Mouse (Mus musculus): ENCODE data around the gene Usp21. TPM values are rescaled to one million over a fixed set of nuclear protein-coding genes. Genes with fewer than 3 reads are reported as not detected.
"Not testable (repeated sequence)": the region's sequence is repeated elsewhere in the genome, so short reads cannot be mapped to it uniquely, and the experiment has no call there.

Usp21 gene
- polyA plus RNA-seq, 1 experiment from 2014 or later, result 25.8 TPM

- peaks cover 9% of the 10 kb centered on the region for H3K36me3 ChIP-seq
- H3K9me3 ChIP-seq (replicated peaks), result no peaks in the 10 kb centered on the region
- DNase-seq (no peak), ATAC-seq (ENCODE audit: low read depth) (no peak)
- WGBS (ENCODE audit: insufficient replicate concordance), result 17% methylated on average over 5 of the region's 5 CpGs
- H3K27me3 ChIP-seq, result peaks cover 50% of the 10 kb centered on the region
- peaks cover 43% of the 10 kb centered on the region for H3K4me1 ChIP-seq (replicated peaks)
- H3K27ac ChIP-seq, result no peak within 1 kb of the TSS
- H3K9ac ChIP-seq, result no peak within 1 kb of the TSS
- peak within 1 kb of the TSS; percentile 19; the same call in 1 of the 2 replicates for H3K4me3 ChIP-seq (replicated peaks)
- H3K4me2 ChIP-seq, result peak within 1 kb of the TSS; percentile 36
These were observed 37.7 kb downstream of the Usp21 start, which contains the start of gene Adamts4 for GRCm38 (mm10) chr1:171249913-171250600. Gene Adamts4, plus strand, starts transcription at chr1:171250421.

- Histone ChIP-seq H3K27ac (peak overlapping the region; percentile 84; the same call in 1 of the 2 replicates), H3K4me3 (replicated peaks) (no peak overlapping the region), H3K9me3 (replicated peaks) (no peaks in the 10 kb centered on the region), H3K4me1 (replicated peaks) (peaks cover 50% of the 10 kb centered on the region), H3K9ac (peak overlapping the region; percentile 90; the same call in 1 of the 2 replicates), H3K27me3 (peaks cover 46% of the 10 kb centered on the region), H3K36me3 (peaks cover 20% of the 10 kb centered on the region), H3K4me2 (peak overlapping the region; percentile 88)
- 36% methylated on average over 3 of the region's 3 CpGs for WGBS (ENCODE audit: insufficient replicate concordance)
- DNase-seq, result no peak
- no peak for ATAC-seq (ENCODE audit: low read depth)
These were observed 39.2 kb downstream of the Usp21 start for GRCm38 (mm10) chr1:171248386-171249226.

GRCm38 (mm10) chr1:171247916-171248315 lies 39.9 kb downstream of the Usp21 start:
- Histone ChIP-seq H3K36me3 (peaks cover 26% of the 10 kb centered on the region), H3K4me2 (peak overlapping the region; percentile 88), H3K9ac (peak overlapping the region; percentile 90), H3K27me3 (peaks cover 39% of the 10 kb centered on the region), H3K27ac (peak overlapping the region; percentile 84), H3K4me3 (replicated peaks) (peak overlapping the region; percentile 83), H3K9me3 (replicated peaks) (no peaks in the 10 kb centered on the region), H3K4me1 (replicated peaks) (peaks cover 50% of the 10 kb centered on the region)
- DNase-seq, result no peak
- no peak for ATAC-seq (ENCODE audit: low read depth)
- 15% methylated on average over 4 of the region's 4 CpGs for WGBS (ENCODE audit: insufficient replicate concordance)

- H3K27me3 ChIP-seq, result peaks cover 35% of the 10 kb centered on the region
- peaks cover 31% of the 10 kb centered on the region for H3K36me3 ChIP-seq
- peaks cover 50% of the 10 kb centered on the region for H3K4me1 ChIP-seq (replicated peaks)
- peak overlapping the region; percentile 90 for H3K9ac ChIP-seq
- peak overlapping the region; percentile 88 for H3K4me2 ChIP-seq
- H3K4me3 ChIP-seq (replicated peaks), result peak overlapping the region; percentile 83
- 8% methylated on average over 13 of the region's 13 CpGs for WGBS (ENCODE audit: insufficient replicate concordance)
- H3K9me3 ChIP-seq (replicated peaks), result no peaks in the 10 kb centered on the region
- ATAC-seq (ENCODE audit: low read depth), result peak; percentile 33; the same call in 1 of the 2 replicates
- H3K27ac ChIP-seq, result peak overlapping the region; percentile 84
- peak; percentile 46 for DNase-seq
These were observed 40.3 kb downstream of the Usp21 start for GRCm38 (mm10) chr1:171247453-171247841.

- H3K9me3 ChIP-seq (replicated peaks), result no peaks in the 10 kb centered on the region
These were observed 40.9 kb downstream of the Usp21 start for GRCm38 (mm10) chr1:171246709-171247452.

GRCm38 (mm10) chr1:171245353-171245752 lies 42.4 kb downstream of the Usp21 start:
- ATAC-seq (ENCODE audit: low read depth), result no peak
- Histone ChIP-seq H3K36me3 (peaks cover 50% of the 10 kb centered on the region), H3K27me3 (peaks cover 14% of the 10 kb centered on the region), H3K9me3 (replicated peaks) (no peaks in the 10 kb centered on the region), H3K27ac (peak overlapping the region; percentile 73; the same call in 1 of the 2 replicates), H3K4me3 (replicated peaks) (peak overlapping the region; percentile 83; the same call in 1 of the 2 replicates), H3K9ac (peak overlapping the region; percentile 90; the same call in 1 of the 2 replicates), H3K4me1 (replicated peaks) (peaks cover 37% of the 10 kb centered on the region), H3K4me2 (peak overlapping the region; percentile 88; the same call in 1 of the 2 replicates)
- 80% methylated on average over 8 of the region's 8 CpGs for WGBS (ENCODE audit: insufficient replicate concordance)
- DNase-seq, result no peak

More at GRCm38 (mm10) chr1:171246709-171247452, 40.9 kb downstream of the Usp21 start:
- peaks cover 37% of the 10 kb centered on the region for H3K36me3 ChIP-seq
- H3K27me3 ChIP-seq, result peaks cover 29% of the 10 kb centered on the region
- H3K9ac ChIP-seq, result peak overlapping the region; percentile 90
- peak overlapping the region; percentile 88 for H3K4me2 ChIP-seq
- peak overlapping the region; percentile 84 for H3K27ac ChIP-seq
- H3K4me3 ChIP-seq (replicated peaks), result peak overlapping the region; percentile 83
- WGBS (ENCODE audit: insufficient replicate concordance), result under 1% methylated on average over 41 of the region's 41 CpGs
- peak; percentile 94 for DNase-seq
- ATAC-seq (ENCODE audit: low read depth), result peak; percentile 93
- peaks cover 46% of the 10 kb centered on the region for H3K4me1 ChIP-seq (replicated peaks)

GRCm38 (mm10) chr1:171241952-171242351 lies 45.8 kb downstream of the Usp21 start:
- H3K4me2 ChIP-seq; H3K4me3 ChIP-seq (replicated peaks); H3K27me3 ChIP-seq; H3K9ac ChIP-seq; H3K9me3 ChIP-seq (replicated peaks); ATAC-seq (ENCODE audit: low read depth); DNase-seq; H3K27ac ChIP-seq: not testable (repeated sequence)
- peaks cover 82% of the 10 kb centered on the region for H3K36me3 ChIP-seq
- H3K4me1 ChIP-seq (replicated peaks), result peaks cover 34% of the 10 kb centered on the region
- WGBS (ENCODE audit: insufficient replicate concordance), result 84% methylated on average over 12 of the region's 12 CpGs

- no peak overlapping the region for H3K9ac ChIP-seq
- no peak overlapping the region for H3K4me3 ChIP-seq (replicated peaks)
- no peak for ATAC-seq (ENCODE audit: low read depth)
- no peaks in the 10 kb centered on the region for H3K27me3 ChIP-seq
- peaks cover 28% of the 10 kb centered on the region for H3K4me1 ChIP-seq (replicated peaks)
- WGBS (ENCODE audit: insufficient replicate concordance), result 87% methylated on average over 10 of the region's 10 CpGs
- no peaks in the 10 kb centered on the region for H3K9me3 ChIP-seq (replicated peaks)
- no peak for DNase-seq
- H3K36me3 ChIP-seq, result peaks cover 92% of the 10 kb centered on the region
- H3K4me2 ChIP-seq, result no peak overlapping the region
- no peak overlapping the region for H3K27ac ChIP-seq
These were observed 46.9 kb downstream of the Usp21 start for GRCm38 (mm10) chr1:171240911-171241310.

- H3K36me3 ChIP-seq, result peaks cover 92% of the 10 kb centered on the region
- 77% methylated on average over 15 of the region's 15 CpGs for WGBS (ENCODE audit: insufficient replicate concordance)
- H3K4me2 ChIP-seq, result no peak overlapping the region
- DNase-seq (no peak), ATAC-seq (ENCODE audit: low read depth) (no peak)
- H3K4me3 ChIP-seq (replicated peaks), result no peak overlapping the region
- no peaks in the 10 kb centered on the region for H3K27me3 ChIP-seq
- peaks cover 26% of the 10 kb centered on the region for H3K4me1 ChIP-seq (replicated peaks)
- H3K9me3 ChIP-seq (replicated peaks), result no peaks in the 10 kb centered on the region
- H3K9ac ChIP-seq, result no peak overlapping the region
- H3K27ac ChIP-seq, result no peak overlapping the region
These were observed 47.6 kb downstream of the Usp21 start for GRCm38 (mm10) chr1:171239992-171240744.

- DNase-seq (peak; percentile 53), ATAC-seq (ENCODE audit: low read depth) (peak; percentile 33; the same call in 1 of the 2 replicates)
- no peak overlapping the region for H3K27ac ChIP-seq
- WGBS (ENCODE audit: insufficient replicate concordance), result 65% methylated on average over 14 of the region's 14 CpGs
- no peaks in the 10 kb centered on the region for H3K27me3 ChIP-seq
- peaks cover 94% of the 10 kb centered on the region for H3K36me3 ChIP-seq
- no peaks in the 10 kb centered on the region for H3K9me3 ChIP-seq (replicated peaks)
- H3K9ac ChIP-seq, result no peak overlapping the region
- H3K4me1 ChIP-seq (replicated peaks), result peaks cover 33% of the 10 kb centered on the region
- H3K4me2 ChIP-seq, result no peak overlapping the region
- no peak overlapping the region for H3K4me3 ChIP-seq (replicated peaks)
These were observed 49.3 kb downstream of the Usp21 start for GRCm38 (mm10) chr1:171238463-171238862.
